Mouse (Mus musculus) megakaryocyte progenitor cell, adult 5-6 weeks (primary cell): ENCODE measurements around the gene Qk. TPM values are rescaled to one million over a fixed set of nuclear protein-coding genes. Genes with fewer than 3 reads are reported as not detected.

Experiments
- ATAC-seq: replicated peaks from 2 replicates; pipeline ENCODE4 v1.8.0; 2016; ENCODE audit warnings: mild to moderate bottlenecking, moderate TSS enrichment, inconsistent platforms; ENCODE audit not compliant: poor library complexity
- total RNA-seq, 2 experiments: library from RNA; stranded (forward) in 1 of 2; stranded (reverse) in 1 of 2; fragments of 157-497, 149-512 nt in 1 of 2; fragments of 200-1000 nt in 1 of 2; gene quantifications; 2 replicates each; pipeline versions ENCODE4 v1.2.3 to v1.2.4; 2015 to 2017

Qk gene
- total RNA-seq (2015) (157 and 168 TPM in 2 replicates), total RNA-seq (2017) (53.9 and 58.1 TPM in 2 replicates)

DNA sequence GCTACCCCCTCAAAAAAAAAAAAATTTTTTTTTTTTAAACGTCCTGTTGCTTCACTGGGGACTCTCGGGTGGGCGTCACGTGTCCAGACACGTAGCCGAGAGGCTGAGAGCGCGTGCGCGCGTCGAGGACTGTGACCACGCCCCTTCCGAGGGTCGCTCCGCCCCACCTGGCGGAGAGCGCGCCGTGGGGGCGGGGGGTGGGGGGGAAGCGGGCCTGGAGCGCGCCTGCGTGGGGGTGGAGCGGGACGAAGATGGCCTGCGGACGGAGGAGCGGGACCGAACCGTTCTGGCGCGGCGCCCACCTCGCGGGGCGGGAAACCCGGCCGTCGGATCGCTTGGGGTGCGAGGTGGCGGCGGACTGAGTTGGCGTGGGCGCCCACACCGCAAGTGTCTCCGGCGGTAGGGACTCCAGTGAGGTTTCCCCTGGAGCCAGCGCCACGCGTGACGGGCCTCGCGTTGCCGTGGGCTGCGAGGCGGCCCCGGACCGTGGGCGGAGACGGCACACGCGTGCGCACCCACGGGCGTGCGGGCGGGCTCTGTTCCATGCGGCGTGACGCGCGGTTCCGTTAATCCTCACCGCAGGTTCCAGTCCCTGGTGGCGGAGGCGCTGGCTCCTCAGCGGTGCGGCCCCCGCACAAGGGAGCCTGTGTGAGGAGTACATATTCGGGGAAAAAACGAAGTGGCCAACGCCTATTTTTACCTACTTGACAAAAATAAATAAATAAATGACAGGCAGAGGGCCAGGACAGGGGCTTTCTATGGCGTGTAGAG, at the start of gene Qk:
Qk (minus strand) TSS at position 170 of the 771 bp plus-strand sequence.
- ATAC-seq: peak; percentile 69

DNA sequence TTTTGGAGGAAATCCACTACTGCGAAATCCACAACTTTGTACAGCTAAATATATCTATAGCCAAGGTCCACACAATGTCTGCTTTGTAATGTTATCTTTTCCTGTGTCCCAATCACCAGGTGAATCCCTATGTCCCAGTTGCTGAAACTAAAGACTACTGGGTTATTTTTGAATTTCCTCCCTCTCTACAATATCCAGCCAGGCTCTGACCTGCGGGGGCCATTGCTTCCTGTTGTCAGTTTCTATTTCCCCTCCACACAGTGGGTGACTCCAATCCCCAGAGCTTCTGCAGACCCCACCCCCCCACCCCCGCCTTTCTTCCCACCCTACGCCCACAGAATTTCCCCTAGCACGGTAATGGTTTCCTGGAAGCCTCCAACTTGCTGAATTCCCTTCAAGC, 47.4 kb upstream of the Qk start:
- no peak for ATAC-seq

DNA sequence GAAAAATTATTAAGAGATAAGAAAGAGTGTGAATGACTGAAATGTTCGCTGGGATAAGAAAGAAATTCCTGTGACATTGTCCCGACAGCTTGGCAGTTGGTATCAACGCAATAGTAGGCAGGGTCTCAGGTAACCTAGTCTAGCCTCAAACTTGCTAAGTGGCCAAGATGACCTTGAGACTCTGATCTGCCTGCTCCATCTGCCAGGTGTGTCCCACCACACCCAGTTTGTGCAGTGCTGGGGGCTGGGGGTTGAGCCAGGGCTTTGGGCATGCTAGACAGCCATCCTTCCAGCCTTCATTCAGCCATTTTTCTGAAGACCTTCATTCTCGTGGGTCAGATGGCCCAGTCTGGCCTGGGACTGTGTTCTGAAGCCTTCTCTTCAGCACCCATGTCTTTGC, 46.9 kb upstream of the Qk start:
- no peak for ATAC-seq

DNA sequence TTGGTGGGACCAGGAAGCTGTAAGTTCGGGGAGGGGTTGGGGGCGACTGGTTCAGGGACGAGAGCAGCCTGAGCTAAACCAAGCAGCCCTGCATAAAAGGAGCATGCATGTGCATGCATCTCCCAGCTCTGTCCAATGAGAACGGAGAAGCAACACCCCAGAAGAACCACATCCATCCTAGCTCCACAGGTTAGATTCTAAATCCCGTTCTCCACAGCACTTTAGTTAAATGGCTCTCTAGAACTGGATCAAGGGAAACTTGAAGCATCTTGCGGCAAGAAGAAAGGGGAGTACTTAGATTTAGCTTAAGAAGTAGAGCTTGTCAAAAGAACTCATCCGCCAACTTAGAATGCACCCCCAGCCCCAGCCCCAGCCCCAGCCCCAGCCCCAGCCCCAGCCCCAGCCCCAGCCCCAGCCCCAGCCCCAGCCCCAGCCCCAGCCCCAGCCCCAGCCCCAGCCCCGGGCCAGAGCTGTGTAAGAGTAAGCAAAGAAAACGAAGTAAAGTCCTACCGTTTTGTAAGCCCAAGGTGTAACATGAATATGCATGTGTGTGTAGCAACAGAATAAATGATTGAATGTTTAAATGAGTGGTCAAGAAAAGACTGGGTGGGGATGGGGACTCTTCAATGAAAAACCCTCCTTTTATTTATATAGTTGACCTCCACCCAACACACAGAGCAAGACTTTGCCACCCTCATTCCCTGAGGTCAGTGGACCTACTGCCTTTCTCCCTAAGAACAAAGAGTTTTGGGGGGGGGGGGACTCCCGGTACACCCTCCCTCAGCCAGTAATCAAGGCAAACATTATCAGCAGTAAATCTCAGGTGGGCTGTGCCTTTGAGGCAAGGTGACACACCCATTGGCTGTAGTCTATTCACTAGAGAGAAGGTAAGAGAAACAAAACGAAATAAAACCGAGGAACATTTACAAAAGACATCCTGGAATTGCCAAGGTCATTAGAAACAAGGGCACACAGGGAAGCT, 46.1 kb upstream of the Qk start:
- no peak for ATAC-seq

DNA sequence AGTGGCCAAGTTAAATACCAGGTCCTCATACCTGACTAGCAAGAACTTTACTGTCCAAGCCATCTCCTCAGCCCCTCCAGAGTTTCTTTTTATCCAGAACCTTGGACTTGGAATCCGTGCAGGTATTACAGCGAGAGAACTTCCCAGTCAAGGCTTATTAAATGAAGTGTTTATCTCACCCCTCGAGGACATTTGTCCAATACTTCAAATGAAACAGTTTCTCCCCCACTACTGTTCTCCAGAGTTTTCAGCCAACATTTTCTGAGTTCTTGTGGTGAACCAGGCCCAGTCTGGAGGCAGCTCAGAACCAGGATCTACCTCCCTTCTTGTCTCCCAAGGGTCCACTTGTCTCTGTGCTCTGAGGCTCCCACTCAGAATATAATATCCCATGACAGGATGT, 43.5 kb upstream of the Qk start:
- no peak for ATAC-seq

DNA sequence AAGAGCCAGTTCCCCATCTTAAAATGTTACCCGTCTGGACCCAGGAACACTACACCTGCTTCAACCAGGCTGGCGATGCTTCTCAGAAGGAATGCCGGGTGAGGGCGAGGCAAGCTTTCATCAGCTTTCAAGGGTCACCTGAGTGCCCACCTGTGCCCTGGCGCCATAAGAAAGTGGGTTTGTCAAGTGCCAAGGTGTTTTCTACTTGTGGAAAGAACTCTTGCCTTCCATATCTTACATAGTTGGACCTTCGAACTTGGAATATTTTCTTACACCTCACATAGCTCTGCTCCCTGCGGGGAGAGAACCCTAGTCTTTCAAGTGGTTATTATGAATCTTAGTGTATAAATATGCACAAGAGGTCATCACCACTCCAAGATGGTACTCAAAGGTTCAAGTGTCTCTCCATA, 42.2 kb upstream of the Qk start:
- ATAC-seq: no peak

DNA sequence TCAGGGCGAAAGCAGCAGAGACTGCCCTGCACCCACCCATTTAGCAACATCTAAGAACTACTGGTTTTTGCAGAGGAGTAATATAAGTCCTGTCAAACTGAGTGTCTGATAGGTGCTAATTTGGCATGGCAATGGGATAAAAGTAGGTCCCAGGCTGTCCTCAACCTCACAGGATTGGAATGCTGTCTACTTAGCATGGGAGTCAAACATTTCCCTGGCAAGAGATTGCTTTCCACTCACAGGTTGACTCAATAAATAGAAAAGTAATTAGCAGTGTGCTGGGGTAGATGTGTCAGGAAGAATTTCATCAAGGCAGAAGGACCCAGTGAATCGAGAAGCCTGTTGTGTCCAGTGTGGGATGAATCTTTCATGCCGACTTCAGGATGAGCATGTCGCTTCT, 41.1 kb upstream of the Qk start:
- ATAC-seq: no peak

DNA sequence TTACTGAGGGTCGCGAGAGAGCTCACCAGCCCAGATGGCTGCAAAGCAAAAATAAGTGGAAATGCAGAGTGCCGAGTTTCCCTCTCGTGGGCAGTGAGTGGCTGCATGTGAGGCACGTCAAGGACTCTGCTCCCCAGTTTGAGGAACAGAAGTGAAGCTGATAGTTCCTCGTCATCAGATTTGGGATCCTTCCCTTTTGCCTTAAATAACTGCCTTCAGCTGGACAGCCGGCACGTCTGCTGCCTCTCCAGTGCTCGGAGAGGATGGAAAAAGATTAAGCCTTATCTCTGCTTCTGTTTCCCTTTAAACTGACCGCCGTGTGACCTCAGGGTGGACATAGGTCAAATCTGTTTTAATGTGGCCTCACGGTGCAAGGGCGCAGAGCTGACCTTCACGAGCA, 39.8 kb upstream of the Qk start:
- no peak for ATAC-seq

DNA sequence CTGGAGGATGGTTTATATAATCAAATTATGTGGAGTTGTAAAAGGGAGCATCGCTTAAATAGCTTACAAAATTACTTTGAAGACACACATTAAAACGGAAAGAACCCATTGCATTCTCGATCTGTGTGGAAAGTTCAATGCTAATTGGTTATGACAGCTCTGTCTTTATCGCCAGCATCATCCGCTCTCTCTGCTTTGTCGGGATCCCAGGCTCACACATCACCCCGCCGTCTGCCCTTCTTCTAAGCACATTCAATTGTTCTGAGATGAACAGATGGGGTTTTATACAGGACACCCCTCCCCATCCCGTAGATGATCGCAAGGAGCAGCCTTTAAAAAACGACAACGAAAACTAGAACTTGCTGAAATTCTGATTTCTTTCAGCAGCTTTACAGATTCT, 37.7 kb upstream of the Qk start:
- ATAC-seq: no peak

DNA sequence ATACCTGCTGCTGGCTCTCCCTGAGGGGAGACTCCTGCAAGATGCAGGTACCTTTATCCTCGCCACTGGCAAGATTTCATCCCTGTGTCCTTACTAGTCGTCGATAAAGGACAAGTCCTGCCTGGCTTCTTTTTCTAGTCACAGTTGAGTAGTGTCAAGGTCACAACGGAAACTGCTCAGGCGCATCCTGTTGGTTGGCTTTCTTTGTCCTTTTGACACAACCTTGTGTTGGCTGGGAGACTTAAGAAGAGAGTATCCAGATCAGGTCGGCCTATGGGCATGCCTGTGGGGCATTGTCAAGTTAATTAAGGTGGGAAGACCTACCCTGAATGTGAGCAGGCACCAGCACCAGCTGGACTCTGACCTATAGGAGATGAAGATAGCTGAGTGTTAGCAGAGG, 36.6 kb upstream of the Qk start:
- ATAC-seq: no peak

DNA sequence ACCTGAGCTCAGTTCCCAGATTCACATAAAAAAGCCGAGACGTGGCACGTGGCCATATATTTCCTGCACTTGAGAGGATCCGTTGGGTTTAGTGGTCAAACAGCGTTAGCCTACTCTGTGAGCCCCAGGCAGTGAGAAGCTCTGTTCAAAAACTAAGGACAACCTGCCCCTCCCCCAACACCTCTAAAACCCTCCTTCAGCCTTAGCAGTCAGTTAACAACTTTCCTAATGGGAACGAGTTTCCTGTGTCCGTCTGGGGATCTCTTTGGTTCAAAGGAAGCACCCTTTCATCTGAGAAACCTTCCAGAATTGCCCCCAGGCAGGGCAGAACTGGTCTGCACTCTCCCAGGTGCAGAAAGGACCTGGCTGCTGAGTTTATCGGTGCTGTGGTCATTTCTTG, 36.1 kb upstream of the Qk start:
- no peak for ATAC-seq

DNA sequence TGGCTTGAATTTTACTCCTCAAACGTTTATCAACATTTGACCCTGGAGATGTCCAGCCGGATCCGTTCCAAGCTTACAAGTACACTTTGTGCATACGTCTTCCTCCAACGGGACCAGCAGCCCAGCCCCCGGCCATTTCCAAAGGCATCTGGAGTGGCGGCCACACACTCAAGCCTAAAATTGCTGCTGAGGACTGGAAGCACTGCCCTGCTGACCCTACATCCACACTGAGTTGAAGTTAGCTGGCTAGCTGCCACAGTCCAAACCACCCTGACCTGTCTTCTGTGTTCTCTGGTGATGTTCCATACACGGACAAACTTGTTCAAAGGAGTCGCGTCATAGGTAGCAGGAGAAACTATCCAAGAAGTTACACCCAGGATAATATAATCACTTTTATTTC, 18.6 kb upstream of the Qk start:
- ATAC-seq: no peak

DNA sequence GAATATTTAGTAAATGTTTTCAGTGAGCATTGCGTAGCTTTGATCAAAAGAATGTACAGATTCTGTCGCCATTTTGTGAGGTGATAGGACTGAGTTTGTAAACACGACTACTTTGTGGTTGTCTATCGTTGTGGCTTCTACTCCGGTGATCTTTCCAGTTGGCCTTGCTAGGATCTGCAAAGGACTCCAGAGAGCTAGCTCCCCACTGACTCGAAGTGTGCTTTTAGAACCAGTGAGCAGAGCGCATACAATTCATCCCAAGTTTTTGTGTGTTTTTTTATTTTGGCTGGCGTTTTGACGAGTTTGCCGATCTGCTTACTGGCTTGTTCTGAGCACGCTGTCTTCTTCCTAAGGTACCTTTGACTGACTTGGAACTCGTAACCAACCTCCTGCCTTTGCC, 16.9 kb upstream of the Qk start:
- ATAC-seq: no peak

DNA sequence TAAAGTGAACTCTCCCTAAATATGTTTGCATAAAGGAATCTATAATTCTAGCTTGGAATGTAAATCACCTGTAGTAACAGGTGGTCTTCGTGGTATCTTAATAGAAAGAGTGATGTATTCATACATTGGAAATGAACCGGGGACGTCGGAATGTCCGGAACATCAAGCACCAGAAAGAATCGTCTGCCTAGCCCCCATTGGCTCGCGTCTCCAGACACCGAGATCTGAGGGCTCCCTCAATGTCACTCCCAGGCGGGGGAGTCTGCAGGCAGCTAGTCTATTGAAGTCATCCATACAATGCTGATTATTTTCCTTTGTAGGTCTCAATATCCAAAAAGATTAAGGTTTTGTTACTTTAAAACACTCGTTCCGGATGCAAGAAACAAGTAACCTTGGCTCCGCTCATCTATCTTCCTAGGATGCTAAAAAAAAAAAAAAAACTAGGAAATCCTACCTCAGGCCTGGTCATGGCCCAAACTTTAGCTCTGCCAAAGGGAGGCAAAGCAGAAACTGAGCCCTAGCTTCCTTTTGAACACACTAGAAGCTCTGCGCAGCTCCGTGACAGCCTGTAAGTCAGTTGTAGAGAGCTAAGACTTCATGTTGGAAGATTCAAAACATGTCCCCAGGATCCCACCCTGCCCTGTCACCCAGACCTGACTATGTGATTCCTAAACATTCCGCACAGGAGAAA, 16.3 kb upstream of the Qk start:
- no peak; the same call in 1 of the 2 replicates for ATAC-seq

DNA sequence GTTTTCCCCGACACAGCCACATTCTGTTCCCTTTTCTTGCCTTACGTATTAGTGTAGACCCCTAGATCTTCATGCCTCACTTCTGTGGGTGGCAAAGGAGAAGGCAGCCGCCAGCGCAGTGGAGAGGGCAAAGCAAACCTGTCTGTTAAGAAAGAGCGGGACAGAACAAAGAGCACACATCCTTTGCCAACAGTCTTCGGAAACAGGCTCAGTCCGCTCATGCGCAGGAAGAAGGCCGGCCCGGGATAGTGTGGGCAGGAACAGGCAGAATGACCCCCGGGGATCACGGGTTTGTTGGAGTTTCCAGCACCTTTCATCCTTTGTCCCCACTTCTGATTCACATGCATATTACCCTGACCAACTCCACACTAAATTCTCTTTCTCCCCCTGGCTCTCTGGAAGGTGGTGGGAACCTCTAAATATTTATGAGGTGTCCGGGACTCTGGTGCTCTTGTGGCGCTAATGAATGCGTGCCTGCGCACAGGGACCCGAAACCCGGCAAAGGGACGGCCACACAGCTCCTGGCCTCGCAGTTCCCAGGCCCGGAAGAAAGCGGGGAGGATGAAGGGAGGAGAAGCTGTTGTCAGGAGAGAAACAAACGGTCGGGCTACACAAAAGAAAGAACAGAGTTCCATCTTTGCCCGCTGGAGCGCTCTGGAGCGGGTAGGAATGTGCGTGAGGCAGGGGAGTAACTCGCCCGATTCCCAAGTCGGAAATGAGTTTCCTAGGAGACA, 15.5 kb upstream of the Qk start:
- peak; percentile 64 for ATAC-seq

DNA sequence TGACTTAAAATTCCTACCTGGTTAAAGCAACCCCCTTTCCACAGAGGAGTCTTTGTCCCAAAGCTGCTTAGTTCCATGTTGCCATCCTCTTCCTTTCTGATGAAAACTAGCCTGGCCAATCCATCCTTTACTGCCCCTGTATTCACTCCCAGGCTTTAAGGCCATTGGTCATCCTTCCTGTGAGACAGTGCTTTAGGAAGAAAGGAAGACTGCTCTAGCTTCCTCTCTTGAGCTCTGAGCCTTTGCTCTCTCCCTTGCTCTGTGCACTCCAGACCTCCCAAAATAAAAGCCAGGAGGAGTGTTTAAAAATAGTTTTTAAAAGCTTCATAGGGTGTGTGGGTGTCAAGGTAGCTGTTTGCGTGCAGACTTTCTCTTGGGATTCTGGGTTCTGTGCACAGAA, 14.8 kb upstream of the Qk start:
- ATAC-seq: no peak

DNA sequence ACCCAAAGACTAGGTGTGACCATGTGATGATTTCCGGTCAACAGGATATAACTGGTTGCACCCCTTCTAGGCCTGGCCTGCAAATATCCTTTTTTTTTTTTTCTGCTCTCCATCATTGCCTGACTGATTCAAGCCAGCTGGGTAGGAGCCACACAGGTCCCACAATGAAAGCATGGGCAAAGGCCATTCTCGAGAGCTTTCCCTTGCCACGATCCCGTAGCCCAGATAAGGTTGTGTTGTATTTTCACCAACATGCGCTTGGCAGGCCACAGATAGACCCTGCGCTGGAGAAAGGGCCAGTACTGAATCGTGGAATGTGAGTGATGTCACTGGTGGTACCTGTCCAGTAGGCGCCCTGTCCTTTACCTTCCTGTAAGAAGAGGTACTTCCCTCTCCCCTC, 13.7 kb upstream of the Qk start:
- ATAC-seq: no peak

DNA sequence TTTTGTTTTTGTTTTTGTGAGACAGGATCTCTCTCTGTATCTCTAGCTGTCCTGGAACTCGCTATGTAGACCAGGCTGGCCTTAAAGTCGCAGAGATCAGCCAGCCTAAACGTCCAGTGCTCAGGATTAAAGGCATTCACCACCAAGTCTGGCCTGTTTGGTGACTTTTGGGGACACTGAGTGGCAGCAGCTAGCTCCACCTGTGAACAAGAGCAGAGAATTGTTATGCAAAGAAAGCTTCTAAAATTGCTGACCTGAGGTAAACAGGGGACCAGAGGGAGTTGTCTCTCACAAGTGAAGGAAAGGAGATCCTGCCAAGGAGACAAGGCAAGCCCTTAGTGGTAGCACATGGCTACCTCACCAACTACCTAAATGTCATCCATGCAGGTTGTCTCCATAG, 12.5 kb upstream of the Qk start:
- ATAC-seq: no peak

DNA sequence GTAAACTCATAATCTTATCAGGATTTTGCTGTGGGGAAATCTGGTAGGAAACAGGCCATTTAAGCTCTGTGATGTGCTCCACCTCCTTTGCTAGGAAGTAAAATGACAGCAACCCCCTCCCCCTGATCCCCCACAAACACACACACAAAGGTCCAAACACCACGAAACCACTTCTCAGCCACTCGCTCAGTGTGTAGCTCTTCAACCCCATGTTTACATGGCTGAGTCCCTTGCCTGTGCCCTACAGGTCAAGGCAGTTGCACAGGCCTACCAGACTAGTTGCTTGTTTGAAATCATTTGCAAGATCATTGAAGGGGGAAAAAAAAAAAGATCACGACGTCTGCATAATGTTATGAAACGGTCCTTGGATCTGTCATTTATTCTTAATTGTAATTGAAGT, 9.8 kb upstream of the Qk start:
- no peak for ATAC-seq

DNA sequence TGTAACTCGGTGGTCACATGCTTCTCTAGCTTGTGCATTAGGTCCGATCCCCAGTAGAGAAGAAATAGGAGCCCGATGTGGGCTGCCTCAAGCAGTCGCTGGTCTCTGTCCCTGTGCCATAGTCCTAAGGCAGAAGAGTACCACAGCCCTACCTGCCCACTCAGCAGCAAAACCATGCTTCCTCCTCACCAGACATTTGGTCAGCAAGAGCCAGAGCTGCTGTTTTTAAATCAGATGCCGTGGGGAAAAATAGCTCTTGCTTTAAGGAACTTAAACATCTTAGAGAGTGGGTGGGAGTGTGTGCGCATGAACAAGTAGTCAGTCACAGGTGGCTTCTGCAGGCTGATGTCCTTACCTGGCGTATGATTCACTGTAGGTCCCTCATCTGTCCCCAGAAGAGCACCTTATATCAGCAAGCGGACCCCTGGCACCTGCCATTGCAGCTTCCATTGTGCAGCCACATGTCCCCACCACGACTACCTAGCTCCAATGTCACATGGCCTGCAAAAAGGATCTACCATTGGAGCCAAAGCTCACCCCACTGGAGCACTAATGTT, 9.0 kb upstream of the Qk start:
- no peak for ATAC-seq
